Mouse (Mus musculus): Measurements from ENCODE around the gene Map4k3. TPM values are rescaled to one million over a fixed set of nuclear protein-coding genes. Genes with fewer than 3 reads are reported as not detected.
A peak's percentile ranks its signal among the peaks of the same experiment; 100 is the strongest.
"Not testable (repeated sequence)": the region's sequence is repeated elsewhere in the genome, so short reads cannot be mapped to it uniquely, and the experiment has no call there.

Gene Map4k3
- total RNA-seq, 1 experiment from 2014 or later: 44.8 TPM

DNA sequence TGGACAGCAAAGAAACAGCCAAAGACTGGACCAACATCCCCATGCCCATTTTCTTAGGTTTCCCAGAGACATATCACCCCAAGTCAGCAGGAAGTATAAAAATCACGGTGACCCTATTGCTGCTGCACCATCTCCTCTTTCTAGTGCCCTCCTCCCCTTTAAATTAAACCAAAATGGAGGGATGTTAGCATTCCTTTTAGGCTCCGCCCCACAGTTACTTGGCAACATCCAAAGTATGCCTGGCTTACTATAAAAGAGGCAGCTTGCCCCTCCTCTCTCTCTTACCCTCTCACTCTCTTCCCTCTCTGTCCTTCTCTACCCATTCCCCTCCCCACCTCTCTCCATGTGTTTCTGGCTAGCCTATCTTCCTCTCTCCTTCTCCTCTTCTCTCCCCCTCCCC, 159.8 kb downstream of the Map4k3 start:
- no peak for DNase-seq

DNA sequence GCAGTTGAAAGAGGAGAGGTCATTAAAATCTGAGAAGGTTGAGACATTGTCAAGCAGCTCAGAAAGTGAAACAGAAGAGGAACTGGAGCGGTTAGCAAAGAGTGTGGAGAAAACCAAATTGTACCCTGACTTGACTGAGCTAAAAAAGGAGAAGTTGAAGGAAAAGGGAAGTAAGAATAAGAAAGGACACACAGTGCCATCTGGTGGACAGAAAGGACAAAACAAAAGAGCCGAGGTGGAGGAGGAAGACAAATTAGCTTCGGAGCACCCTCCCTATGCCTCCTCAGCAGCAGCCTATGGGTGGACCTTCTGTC, 163.7 kb downstream of the Map4k3 start:
- DNase-seq: no peak

DNA sequence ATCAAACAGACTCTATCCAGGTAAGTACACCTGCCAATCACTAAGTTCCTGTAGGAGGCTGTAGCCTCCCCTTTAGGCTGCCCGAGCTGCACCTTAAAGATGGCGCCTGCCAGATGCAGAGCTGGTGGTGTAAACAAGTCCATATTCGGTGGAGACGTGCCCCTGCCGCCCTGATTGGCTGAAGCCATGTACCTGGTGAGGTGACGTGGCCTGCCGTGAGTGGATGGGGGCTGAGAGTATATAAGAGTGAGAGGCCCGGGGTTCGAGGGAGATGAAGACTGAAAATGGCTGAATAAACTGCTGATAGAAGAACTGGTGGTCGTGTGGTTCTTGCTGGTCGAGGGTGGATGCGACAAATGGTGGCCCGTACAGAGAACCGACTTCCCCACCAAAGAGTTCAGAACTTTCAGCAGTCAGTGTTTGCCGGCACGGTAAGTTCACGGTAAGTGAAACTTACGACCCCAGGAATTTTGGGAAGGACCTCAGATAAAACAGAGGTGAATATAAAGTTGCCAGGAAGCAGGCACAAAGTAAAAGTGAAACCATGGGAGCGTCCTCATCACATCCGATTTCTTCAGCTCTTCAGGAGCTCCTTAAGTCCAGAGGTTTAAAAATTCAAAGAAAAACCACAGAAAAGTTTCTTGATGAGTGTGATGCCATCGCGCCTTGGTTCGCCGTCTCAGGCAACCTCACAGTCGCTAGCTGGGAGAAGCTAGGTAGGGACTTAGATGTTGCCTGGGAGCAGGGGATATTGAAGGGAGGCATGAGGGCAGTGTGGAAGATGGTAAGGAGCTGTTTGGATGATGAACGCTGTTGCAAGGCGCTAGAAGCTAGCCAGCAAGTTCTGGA, 164.3 kb downstream of the Map4k3 start:
- not testable (repeated sequence) for DNase-seq

DNA sequence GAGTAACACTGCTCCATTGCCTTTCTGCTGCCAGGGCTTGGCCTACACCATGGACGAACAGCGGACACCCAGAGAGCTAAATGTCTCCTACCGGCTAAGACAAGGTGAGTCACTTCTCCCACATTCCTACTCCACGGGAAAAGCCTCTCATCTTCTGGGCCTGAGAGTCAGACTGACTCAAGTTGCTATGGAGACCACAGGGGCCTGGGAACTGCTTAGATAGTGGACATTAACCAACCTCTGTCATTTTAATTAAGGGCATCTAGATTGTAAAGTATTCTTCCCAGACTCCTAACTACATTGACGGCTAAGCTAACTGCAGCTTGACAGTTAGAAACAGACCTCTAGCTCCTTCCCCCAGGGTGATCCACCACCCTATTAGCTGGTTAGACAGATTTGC, 165.5 kb downstream of the Map4k3 start:
- no peak for DNase-seq

DNA sequence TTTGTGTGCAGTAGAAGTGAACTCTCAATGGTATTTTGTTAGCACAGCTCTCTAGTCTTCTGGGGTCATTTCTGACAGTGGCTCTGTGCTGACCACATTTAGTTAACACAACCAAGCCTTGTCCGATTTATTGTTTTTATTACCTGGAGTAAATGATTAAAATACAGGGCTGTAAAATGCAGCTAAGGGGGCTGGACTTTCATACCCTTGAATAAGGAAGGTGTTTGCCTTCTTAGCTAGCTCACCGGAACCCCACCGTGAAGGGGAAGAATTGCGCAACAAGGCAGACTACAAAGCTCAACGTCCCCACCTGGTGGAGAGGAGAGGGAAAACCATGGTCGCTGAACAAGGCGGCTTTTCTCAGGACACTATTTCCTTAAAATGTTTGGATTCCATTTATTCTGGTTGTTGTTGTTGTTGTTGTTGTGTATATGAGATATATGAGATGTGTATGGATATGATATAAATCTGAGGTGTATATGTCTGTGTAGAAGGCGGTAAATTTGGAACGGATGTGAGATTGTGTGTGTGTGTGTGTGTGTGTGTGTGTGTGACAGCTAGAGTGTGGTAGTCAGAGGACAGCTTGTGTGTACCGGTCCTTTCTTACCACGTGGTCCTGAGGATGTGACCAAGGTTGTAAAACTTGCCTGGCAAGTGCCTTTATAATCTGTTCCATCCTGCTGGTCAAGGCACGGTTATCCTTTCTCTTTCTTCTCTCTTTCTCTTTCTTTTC, 167.4 kb downstream of the Map4k3 start:
- peak; percentile 83 for DNase-seq

DNA sequence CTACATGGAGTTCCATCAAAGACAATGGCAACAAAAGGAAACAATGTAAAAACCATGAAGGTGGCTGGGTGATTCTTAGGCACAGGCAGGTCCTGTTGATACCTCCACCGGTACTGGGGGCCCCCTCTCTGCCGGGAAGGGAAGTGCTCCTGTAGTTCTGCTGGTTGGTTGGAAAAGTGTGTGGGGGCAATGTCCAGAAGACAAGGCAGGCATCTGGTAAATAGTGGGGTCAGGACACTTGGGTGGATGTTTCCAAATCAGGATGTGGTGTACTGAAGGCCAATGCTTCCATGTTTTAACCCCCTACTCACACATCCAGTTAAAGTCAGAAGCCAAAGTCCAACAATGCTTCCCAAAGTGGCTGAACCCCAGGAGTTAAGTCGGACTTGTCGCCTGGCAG, 168.5 kb downstream of the Map4k3 start:
- peak; percentile 23 for DNase-seq

DNA sequence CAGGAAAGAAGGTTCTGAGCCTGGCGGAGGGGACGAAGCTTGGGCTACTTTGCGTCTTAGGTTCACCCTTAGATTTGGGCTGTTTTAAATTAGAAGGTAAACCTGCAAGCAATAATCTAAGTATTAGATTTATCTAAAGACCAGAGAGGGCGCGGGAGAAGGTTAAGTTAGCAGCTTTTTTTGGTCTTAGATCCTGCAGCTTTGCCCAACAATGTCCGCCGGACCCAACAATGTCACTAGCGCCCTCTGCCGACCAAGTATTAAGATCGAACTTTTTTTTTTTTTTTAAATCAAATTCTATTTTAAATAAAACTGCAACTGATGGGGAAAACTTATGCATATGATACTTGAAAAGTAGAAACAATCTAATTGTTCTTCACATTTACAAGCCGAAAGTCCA, 169.2 kb downstream of the Map4k3 start:
- peak; percentile 70 for DNase-seq

DNA sequence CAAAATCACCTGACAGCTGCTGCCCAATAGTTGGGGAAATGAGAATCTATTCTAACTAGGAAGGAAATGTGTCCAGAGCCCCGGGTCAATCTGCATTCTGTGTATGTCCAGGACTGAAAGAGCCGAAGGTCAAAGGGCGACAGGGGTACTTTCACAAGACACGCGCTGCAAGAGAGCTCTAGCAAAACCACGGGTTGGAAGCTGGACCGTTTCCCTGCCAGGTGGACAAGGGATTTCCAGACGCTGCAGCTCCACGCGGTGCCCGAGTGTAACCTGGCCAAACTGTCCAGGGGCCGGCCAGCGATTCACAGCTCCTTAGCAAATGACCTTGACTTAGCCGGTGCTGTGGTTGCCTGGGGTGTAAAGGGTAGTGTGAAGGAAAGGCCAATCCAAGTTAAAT, 169.7 kb downstream of the Map4k3 start:
- peak; percentile 13 for DNase-seq

DNA sequence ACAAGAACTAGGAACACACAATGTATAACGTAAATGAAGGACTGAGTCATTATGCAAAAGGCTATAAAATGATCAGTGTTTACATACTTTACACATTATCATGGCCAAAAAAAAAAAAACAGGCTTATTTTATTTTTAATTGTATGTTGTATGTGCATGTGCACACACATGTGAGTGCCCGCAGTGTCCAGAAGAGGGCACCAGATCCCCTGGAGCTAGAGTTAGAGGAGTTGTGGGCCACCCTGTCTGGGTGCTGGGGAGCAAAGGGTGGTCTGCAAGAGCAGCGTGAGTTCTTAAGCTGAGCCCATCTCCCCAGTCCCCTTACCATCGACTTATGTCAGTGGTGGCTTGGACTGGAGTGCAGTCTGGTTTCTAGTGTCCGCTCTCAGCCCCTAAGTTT, 170.8 kb downstream of the Map4k3 start:
- DNase-seq: no peak

DNA sequence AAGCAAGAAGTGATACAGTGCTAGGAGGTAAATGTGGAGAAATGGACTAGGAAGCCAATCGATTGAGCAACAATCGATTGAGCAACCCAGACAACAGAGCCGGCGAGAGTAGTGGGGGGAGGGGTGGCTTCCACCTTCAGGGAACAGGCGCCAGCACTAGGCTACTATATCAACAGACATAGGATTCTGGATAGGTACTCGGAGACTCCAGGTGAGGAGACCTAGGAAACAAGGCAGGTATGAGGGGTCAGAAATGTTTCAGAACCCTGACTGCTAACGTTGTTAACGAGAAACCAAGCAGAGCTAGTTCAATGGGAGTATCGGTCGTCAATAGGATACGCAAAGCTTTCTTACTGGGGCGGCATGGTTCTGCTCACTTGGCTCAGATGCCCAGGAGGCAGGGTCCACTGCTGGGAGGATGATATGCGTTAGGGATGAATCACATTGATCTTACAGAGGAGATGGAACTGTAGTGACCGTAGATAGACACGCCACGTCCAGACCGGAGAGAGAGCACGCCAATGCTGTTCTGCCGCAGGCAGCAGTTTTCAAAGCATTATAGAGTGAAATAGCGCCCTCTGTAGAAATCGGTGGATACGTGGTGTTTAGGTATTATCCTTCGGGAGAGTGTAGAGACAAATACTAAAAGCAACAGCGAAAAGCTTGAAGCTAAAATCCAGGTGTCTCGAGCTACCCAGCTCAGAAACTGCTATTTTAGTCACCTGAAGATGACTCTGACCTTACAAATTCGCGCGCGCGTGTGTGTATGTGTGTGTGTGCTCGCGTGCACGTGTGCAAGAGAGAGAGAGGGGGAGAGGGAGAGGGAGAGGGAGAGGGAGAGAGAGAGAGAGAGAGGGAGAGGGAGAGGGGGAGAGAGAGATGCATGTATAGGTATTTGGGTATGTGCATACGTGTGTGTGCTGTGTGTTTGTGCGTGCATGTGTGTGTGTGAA, 174.7 kb downstream of the Map4k3 start:
- peak; percentile 88 for DNase-seq

DNA sequence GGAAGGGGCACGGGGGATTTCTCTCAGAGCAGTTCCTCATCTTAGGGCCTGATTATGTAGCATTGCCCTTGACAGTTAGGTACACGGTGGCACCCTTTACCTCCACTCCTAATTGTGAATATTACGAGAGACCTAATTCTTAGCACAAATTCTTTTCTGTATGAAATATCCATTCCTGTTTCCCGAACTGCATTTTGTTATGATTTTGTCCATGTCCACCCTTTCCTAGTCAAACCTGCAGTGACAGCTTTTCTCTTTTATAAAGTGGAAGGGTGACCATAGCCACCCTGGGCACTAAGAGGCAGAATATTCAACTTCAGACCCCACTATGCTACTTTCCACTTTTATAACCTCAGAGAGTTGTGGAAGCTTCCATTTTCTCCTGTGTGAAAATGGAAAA, 175.6 kb downstream of the Map4k3 start:
- DNase-seq: no peak

DNA sequence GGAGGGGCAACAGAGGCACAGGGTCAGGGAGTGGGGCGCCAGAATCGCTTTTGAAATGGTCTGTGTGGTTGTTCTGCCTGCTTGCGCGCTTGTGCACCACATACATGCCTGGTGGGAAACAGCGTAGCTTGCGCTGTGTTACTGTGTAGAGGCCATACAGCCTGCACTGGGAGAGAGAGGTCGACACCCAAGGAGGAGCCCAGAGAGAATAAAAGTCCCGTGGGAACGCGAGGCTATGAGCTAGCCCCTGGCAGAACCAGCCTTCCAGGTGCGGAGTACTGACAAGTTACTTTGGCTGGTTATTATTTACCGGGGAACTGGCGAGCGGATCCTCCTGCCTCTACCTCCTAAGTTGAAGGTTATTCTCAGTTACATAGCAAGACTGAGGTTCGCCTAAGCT, 177.3 kb downstream of the Map4k3 start:
- no peak for DNase-seq

DNA sequence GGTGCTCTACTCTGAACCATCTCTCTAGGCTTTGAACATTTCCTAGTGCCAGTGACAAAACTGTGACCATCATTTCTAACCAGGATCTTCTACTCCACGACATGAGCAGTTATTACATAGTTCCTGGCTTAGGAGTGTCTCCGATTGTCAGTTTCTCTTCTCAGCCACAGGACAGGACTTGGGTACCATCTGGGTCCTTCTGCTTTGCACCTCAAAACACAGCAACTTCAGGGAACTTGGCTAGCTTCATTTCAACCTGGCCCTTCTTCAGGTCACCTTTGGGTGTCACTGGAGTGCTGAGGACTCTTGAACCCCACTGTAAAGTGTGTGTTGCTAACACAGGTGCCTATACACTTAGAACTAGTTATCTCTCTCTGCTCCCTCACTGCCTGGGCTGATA, 181.4 kb downstream of the Map4k3 start:
- no peak for DNase-seq

DNA sequence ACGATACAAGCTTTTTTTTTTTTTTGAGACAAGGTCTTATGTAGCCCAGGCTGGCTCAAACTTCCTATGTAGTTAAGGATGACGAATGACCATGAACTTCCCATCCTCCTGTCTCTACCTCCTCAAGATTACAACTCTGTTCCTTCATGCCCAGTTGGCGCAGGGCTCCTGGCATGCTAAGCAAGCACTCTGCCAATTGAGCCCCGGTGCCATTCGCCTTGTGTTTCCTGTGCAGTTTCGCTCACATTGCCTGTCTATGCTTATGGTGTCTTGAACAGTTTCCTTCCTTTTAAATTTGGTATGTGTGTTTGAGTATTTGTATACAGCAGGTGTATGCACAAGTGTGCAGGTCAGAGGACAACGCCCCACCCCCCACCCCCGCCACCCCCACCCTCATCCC, 182.1 kb downstream of the Map4k3 start:
- DNase-seq: no peak

DNA sequence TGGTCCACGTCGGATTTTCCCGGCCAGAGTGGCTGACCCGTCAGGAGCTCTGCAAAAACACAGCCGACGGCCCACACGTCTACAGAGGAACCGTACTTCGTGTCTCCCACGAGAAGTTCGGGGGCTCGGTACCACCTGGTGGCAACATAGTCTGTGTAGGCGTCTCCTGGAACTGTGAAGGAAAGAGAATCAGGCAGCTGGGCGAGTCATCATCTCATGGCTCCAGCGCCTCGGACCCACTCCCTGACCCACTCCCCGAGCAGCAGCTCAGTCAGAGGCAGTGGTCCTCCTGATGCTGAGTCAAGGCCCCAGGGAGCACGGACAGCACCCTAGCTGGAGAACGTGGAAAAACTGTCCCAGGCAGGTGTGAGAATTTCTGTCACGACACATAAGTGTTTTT, 184.6 kb downstream of the Map4k3 start:
- no peak for DNase-seq

DNA sequence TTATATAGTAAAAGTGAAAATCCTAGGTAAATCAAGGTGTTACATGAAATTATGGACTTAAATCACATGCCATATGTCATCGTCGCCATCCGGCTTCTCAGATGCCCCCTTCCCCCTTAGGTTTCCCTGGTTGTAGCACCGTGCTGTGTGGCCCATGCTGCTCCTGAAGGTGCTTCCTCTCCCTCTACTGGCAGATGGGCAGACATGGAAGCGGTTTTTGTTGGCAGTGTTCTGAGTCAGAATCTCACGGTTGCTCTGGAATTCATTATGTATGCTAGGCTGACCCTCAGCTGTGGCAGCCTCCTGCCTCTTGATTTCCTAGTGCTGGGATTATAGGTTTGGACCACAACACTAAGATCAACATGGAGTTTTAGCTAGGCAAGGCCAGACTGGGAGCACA, 191.1 kb downstream of the Map4k3 start:
- DNase-seq: no peak

DNA sequence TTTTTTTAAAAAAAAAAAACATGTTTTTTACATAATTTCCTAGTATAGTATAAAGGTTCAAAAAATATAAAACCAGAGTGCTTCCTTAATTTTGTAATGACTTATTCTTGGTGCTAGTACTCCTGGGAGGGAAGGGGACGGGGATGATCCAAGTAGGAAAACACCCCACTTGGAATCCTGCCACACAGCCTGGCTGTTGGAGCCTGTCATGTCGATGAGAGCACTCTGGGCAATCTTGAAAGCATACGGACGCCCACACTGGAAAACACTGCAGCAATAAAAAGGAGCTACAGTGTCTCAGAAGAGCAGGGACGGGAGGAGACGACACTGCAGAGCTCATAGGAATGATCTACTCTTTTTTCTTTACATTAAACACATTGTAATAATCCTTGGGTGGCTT, 192.7 kb downstream of the Map4k3 start:
- DNase-seq: peak; percentile 20

DNA sequence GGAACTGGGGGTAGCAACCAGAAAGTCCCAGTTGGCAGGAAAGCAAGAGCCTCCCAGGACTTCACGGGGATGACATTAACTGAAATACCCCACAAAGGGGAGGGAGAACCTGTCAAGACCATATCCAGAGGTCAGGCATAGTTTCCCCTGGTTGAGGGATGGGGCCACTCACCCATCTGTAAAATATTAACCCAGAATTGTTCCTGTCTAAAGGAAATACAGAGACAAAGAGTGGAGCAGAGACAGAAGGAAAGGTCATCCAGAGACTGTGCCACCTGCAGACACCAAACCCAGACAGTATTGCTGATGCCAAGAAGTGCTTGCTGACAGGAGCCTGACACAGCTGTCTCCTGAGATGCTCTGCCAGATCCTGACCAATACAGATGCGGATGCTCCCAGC, 196.9 kb downstream of the Map4k3 start:
- DNase-seq: not testable (repeated sequence)
